ENCODE assay signal across 12 mouse cellular contexts in the genomic region with DNA sequence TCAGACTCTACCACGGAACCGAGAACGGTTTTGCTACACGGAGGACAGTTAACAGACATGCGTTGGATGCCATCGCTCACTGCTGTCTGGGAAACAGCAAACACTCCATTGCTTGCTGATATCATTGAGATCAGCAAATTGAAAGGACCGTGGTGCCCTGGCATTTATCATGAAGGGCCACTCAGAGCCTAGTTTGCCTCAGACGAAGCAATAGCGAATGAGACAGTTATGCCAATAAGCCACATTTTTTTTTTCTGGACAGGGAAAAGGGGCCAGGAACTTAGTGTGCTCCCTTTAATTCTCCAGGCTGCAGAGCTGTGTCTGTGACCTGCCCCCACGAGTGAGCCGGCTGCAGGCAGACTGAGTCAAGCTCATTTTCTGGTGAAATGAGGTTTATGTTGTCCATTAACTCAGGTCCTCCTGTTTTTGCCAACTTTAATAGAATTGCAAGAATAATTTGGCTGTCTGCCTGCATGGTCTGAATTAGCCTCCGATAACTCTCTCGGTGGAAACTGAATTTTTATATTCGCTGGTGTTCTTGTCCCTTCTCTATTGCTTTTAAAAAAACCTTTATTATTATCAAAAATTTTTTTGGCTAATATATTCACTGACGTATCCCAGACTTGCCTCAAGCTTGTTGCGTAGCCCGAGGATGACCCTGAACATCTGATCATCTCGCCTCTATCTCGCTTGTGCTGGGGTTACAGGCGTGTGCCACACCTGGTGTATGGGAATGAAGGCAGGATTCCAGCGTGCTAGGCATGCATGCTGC. TPM values are rescaled to one million over a fixed set of nuclear protein-coding genes. Genes with fewer than 3 reads are reported as not detected.
DNase-seq lines count a peak whose midpoint lies in the region; ATAC-seq and TF ChIP-seq lines count a peak whose summit lies in the region.
"Had no signal": no experiment of that assay in that cellular context is flagged by ENCODE, and none has a peak within 500 bp of the region (broad histone marks: within the 10 kb centered on the region; RNA-seq: fewer than 3 reads in every experiment).

No protein-coding gene starts in this region.

- ATAC-seq in forebrain, embryonic 13.5 days: no peak
- no peak for ATAC-seq in forebrain, embryonic 15.5 days (replicated peaks)
- ATAC-seq in midbrain, postnatal 0 days (ENCODE audit: low FRiP score): no peak
- ATAC-seq in kidney, embryonic 15.5 days (replicated peaks; ENCODE audit: low FRiP score): no peak
- ATAC-seq in neural tube, embryonic 15.5 days (ENCODE audit: low FRiP score): no peak
- ATAC-seq: forebrain, postnatal 0 days had no signal

- no peak overlapping the region for H3K4me3 ChIP-seq in forebrain, embryonic 13.5 days
- no peak overlapping the region for H3K4me3 ChIP-seq in forebrain, embryonic 15.5 days
- H3K4me3 ChIP-seq in midbrain, embryonic 10.5 days: no peak overlapping the region
- H3K4me3 ChIP-seq in midbrain, postnatal 0 days (ENCODE audit: low read depth, low read length): no peak overlapping the region
- H3K4me3 ChIP-seq in kidney, embryonic 15.5 days (replicated peaks): no peak overlapping the region
- no peak overlapping the region for H3K4me3 ChIP-seq in neural tube, embryonic 15.5 days (replicated peaks)

- H3K9ac ChIP-seq in forebrain, embryonic 13.5 days: no peak overlapping the region
- no peak overlapping the region for H3K9ac ChIP-seq in forebrain, embryonic 15.5 days (replicated peaks)
- no peak overlapping the region for H3K9ac ChIP-seq in midbrain, postnatal 0 days (replicated peaks; ENCODE audit: low read length, poor library complexity, severe bottlenecking)
- no peak overlapping the region for H3K9ac ChIP-seq in kidney, embryonic 15.5 days
- no peak overlapping the region for H3K9ac ChIP-seq in neural tube, embryonic 15.5 days (replicated peaks)
- H3K9ac ChIP-seq: forebrain, postnatal 0 days had no signal

- H3K36me3 ChIP-seq in forebrain, embryonic 13.5 days (ENCODE audit: poor library complexity, severe bottlenecking): no peaks in the 10 kb centered on the region
- H3K36me3 ChIP-seq in forebrain, embryonic 15.5 days: no peaks in the 10 kb centered on the region
- H3K36me3 ChIP-seq in midbrain, embryonic 10.5 days: no peaks in the 10 kb centered on the region
- no peaks in the 10 kb centered on the region for H3K36me3 ChIP-seq in midbrain, postnatal 0 days (ENCODE audit: insufficient read depth, low read length)
- no peaks in the 10 kb centered on the region for H3K36me3 ChIP-seq in kidney, embryonic 15.5 days
- no peaks in the 10 kb centered on the region for H3K36me3 ChIP-seq in neural tube, embryonic 15.5 days

- no peaks in the 10 kb centered on the region for H3K9me3 ChIP-seq in forebrain, embryonic 13.5 days (replicated peaks)
- no peaks in the 10 kb centered on the region for H3K9me3 ChIP-seq in forebrain, embryonic 15.5 days
- H3K9me3 ChIP-seq in midbrain, embryonic 10.5 days (replicated peaks): no peaks in the 10 kb centered on the region
- H3K9me3 ChIP-seq in midbrain, postnatal 0 days (ENCODE audit: low read length): no peaks in the 10 kb centered on the region
- no peaks in the 10 kb centered on the region for H3K9me3 ChIP-seq in kidney, embryonic 15.5 days (replicated peaks)
- H3K9me3 ChIP-seq in neural tube, embryonic 15.5 days (replicated peaks): no peaks in the 10 kb centered on the region

- TF ChIP-seq CTCF in midbrain, postnatal 0 days (IDR thresholded peaks at IDR 0.05): no peak

- WGBS in forebrain, embryonic 13.5 days: 55% methylated on average over 21 of the region's 21 CpGs
- 47% methylated on average over 21 of the region's 21 CpGs for WGBS in forebrain, embryonic 15.5 days
- WGBS in midbrain, embryonic 10.5 days: 86% methylated on average over 21 of the region's 21 CpGs
- 63% methylated on average over 21 of the region's 21 CpGs for WGBS in midbrain, postnatal 0 days
- 73% methylated on average over 21 of the region's 21 CpGs for WGBS in kidney, embryonic 15.5 days
- 34% methylated on average over 21 of the region's 21 CpGs for WGBS in neural tube, embryonic 15.5 days

- no peaks in the 10 kb centered on the region for H3K27me3 ChIP-seq in forebrain, embryonic 13.5 days
- no peaks in the 10 kb centered on the region for H3K27me3 ChIP-seq in forebrain, embryonic 15.5 days
- no peaks in the 10 kb centered on the region for H3K27me3 ChIP-seq in midbrain, embryonic 10.5 days (ENCODE audit: low read depth, poor library complexity, severe bottlenecking)
- H3K27me3 ChIP-seq in midbrain, postnatal 0 days (ENCODE audit: insufficient read depth, low read length): no peaks in the 10 kb centered on the region
- no peaks in the 10 kb centered on the region for H3K27me3 ChIP-seq in kidney, embryonic 15.5 days
- H3K27me3 ChIP-seq in neural tube, embryonic 15.5 days (replicated peaks): no peaks in the 10 kb centered on the region

- no peak for DNase-seq in midbrain, embryonic 10.5 days (ENCODE audit: low spot score)
- DNase-seq in midbrain, postnatal 0 days (ENCODE audit: low spot score): no peak
- no peak for DNase-seq in adrenal gland, adult 8-10 months
- no peak for DNase-seq in lung, postnatal 36 days
- DNase-seq: forebrain, postnatal 0 days; gastrocnemius, postnatal 14 days; right cerebral cortex, postnatal 4 days had no signal

- peaks cover 32% of the 10 kb centered on the region for H3K4me1 ChIP-seq in forebrain, embryonic 13.5 days
- peaks cover 28% of the 10 kb centered on the region for H3K4me1 ChIP-seq in forebrain, embryonic 15.5 days
- peaks cover 10% of the 10 kb centered on the region for H3K4me1 ChIP-seq in midbrain, embryonic 10.5 days
- peaks cover 13% of the 10 kb centered on the region; the same call in 1 of the 2 replicates for H3K4me1 ChIP-seq in midbrain, postnatal 0 days (ENCODE audit: insufficient read depth, low read length)
- H3K4me1 ChIP-seq in kidney, embryonic 15.5 days: peaks cover 3% of the 10 kb centered on the region; the same call in 1 of the 2 replicates
- peaks cover 35% of the 10 kb centered on the region for H3K4me1 ChIP-seq in neural tube, embryonic 15.5 days

- peak overlapping the region; percentile 7 for H3K27ac ChIP-seq in forebrain, embryonic 13.5 days
- H3K27ac ChIP-seq in forebrain, embryonic 15.5 days (replicated peaks): no peak overlapping the region
- 0 out of 2 replicates have a peak overlapping the region, but pooled peaks have one; percentile 13 for H3K27ac ChIP-seq in midbrain, embryonic 10.5 days (replicated peaks)
- no peak overlapping the region for H3K27ac ChIP-seq in midbrain, postnatal 0 days (ENCODE audit: low read depth, low read length)
- peak overlapping the region; percentile 69 for H3K27ac ChIP-seq in kidney, embryonic 15.5 days
- peak overlapping the region; percentile 0; the same call in 1 of the 2 replicates for H3K27ac ChIP-seq in neural tube, embryonic 15.5 days (replicated peaks)

- H3K4me2 ChIP-seq in forebrain, embryonic 13.5 days: no peak overlapping the region
- no peak overlapping the region for H3K4me2 ChIP-seq in forebrain, embryonic 15.5 days (replicated peaks)
- H3K4me2 ChIP-seq in midbrain, postnatal 0 days (ENCODE audit: low read depth, low read length, poor library complexity, severe bottlenecking): no peak overlapping the region
- no peak overlapping the region for H3K4me2 ChIP-seq in kidney, embryonic 15.5 days
- H3K4me2 ChIP-seq in neural tube, embryonic 15.5 days: no peak overlapping the region

RNA-seq across cellular contexts. Expression of gene Dclk3, which starts 35.0 kb away (rescaled TPM):
- 1.6 and 2.0 TPM in 2 replicates for polyA plus RNA-seq in forebrain, embryonic 13.5 days (2015; fragmentation: Nextera tagmentation; extraction: Ambion mirVana)
- 5.3 and 5.4 TPM in 2 replicates for polyA plus RNA-seq in forebrain, embryonic 15.5 days (2015; fragmentation: Nextera tagmentation; extraction: Ambion mirVana)
- 0.15 and 0.21 TPM in 2 replicates for polyA plus RNA-seq in midbrain, embryonic 10.5 days (2016; fragmentation: Nextera tagmentation; extraction: Ambion mirVana)
- total RNA-seq in midbrain, postnatal 0 days (2014; rRNA removed): 10.5 and 10.7 TPM in 2 replicates
- 6.5 and 7.4 TPM in 2 replicates for polyA plus RNA-seq in midbrain, postnatal 0 days (2015; fragmentation: Nextera tagmentation; extraction: Ambion mirVana)
- 3.2 TPM in 2 replicates for polyA plus RNA-seq in kidney, embryonic 15.5 days (2015; fragmentation: Nextera tagmentation; extraction: Ambion mirVana)
- 11.2 and 12.2 TPM in 2 replicates for polyA plus RNA-seq in neural tube, embryonic 15.5 days (2015; fragmentation: Nextera tagmentation; extraction: Ambion mirVana)
- 1 to 10 TPM in 3 of 4 experiments, under 1 TPM in 1; 0.75 to 1.8 (median 1.6) TPM for total RNA-seq in adrenal gland, adult 8-10 months (2022)
- total RNA-seq: common myeloid progenitor, adult 5-6 weeks had no signal

Comparison
In these comparisons a context has a peak if more than half of its experiments do, and no peak if none do; other contexts are left out.
1. H3K27ac ChIP-seq: peak in forebrain, embryonic 13.5 days (single experiment), midbrain, embryonic 10.5 days (single experiment), kidney, embryonic 15.5 days (single experiment) and neural tube, embryonic 15.5 days (single experiment); none in forebrain, embryonic 15.5 days (single experiment) and midbrain, postnatal 0 days (single experiment).